Comparison of ENCODE assay signal across 23 mouse cellular contexts in genomic region chr10:128214112-128214511, GRCm38 (mm10). TPM values are rescaled to one million over a fixed set of nuclear protein-coding genes. Genes with fewer than 3 reads are reported as not detected.
"Had no signal": no experiment of that assay in that cellular context is flagged by ENCODE, and none has a peak within 500 bp of the region (broad histone marks: within the 10 kb centered on the region; RNA-seq: fewer than 3 reads in every experiment).

No protein-coding gene starts in this region.

RNA-seq across cellular contexts. Expression of gene Mip, which starts 11.5 kb away (rescaled TPM):
- total RNA-seq: left cerebral cortex, postnatal 10 days; left cerebral cortex, postnatal 14 days; left cerebral cortex, postnatal 25 days; left cerebral cortex, postnatal 36 days; left cerebral cortex, postnatal 4 days; liver, adult 2 months; megakaryocyte, adult 5-6 weeks; monocyte, adult 5-6 weeks had no signal
- polyA plus RNA-seq: liver, adult 2 months; liver, embryonic 12.5 days; liver, embryonic 13.5 days; liver, embryonic 15.5 days; liver, postnatal 0 days; lung, adult 2 months; lung, embryonic 14.5 days; lung, embryonic 15.5 days; lung, embryonic 16.5 days; lung, postnatal 0 days; macrophage; midbrain, embryonic 11.5 days; midbrain, postnatal 0 days; myocyte; neural tube, embryonic 11.5 days; neural tube, embryonic 12.5 days had no signal

RNA-seq across cellular contexts. Expression of gene Gls2, which starts 19.9 kb away (rescaled TPM):
- total RNA-seq: monocyte, adult 5-6 weeks had no signal
- polyA plus RNA-seq: macrophage had no signal
